Mouse (Mus musculus): ENCODE measurements around the gene Slc38a8. TPM values are rescaled to one million over a fixed set of nuclear protein-coding genes. Genes with fewer than 3 reads are reported as not detected.

The Slc38a8 gene
- total and polyA plus RNA-seq, 2 experiments from 2014 or later = 0.12 to 0.16 TPM

GRCm38 (mm10) chr8:119447781-119448170, 53.7 kb downstream of the Slc38a8 start:
- Histone ChIP-seq H3K27me3 (ENCODE audit: insufficient read depth, low read length) (no peaks in the 10 kb centered on the region; the same call in 1 of the 2 replicates), H3K27ac (ENCODE audit: low read depth, low read length) (no peak overlapping the region), H3K36me3 (ENCODE audit: insufficient read depth, low read length) (no peaks in the 10 kb centered on the region), H3K4me1 (ENCODE audit: insufficient read depth, low read length) (no peaks in the 10 kb centered on the region; the same call in none of the 2 replicates), H3K9ac (replicated peaks; ENCODE audit: low read length, poor library complexity, severe bottlenecking) (peak overlapping the region; percentile 82), H3K4me3 (ENCODE audit: low read depth, low read length) (peak overlapping the region; percentile 69), H3K4me2 (ENCODE audit: low read depth, low read length, poor library complexity, severe bottlenecking) (peak overlapping the region; percentile 86), H3K9me3 (ENCODE audit: low read length) (no peaks in the 10 kb centered on the region)
- DNase-seq (ENCODE audit: low spot score) (no peak), ATAC-seq (ENCODE audit: low FRiP score) (no peak)
- WGBS = under 1% methylated on average over 17 of the region's 17 CpGs
- TF ChIP-seq CTCF (IDR thresholded peaks at IDR 0.05) = no peak

- ATAC-seq (ENCODE audit: low FRiP score) (peak; percentile 71), DNase-seq (ENCODE audit: low spot score) (no peak)
- Histone ChIP-seq H3K27ac (ENCODE audit: low read depth, low read length) (no peak overlapping the region), H3K9ac (replicated peaks; ENCODE audit: low read length, poor library complexity, severe bottlenecking) (peak overlapping the region; percentile 82), H3K4me1 (ENCODE audit: insufficient read depth, low read length) (no peaks in the 10 kb centered on the region; the same call in none of the 2 replicates), H3K4me2 (ENCODE audit: low read depth, low read length, poor library complexity, severe bottlenecking) (peak overlapping the region; percentile 86), H3K36me3 (ENCODE audit: insufficient read depth, low read length) (no peaks in the 10 kb centered on the region), H3K27me3 (ENCODE audit: insufficient read depth, low read length) (no peaks in the 10 kb centered on the region; the same call in 1 of the 2 replicates), H3K9me3 (ENCODE audit: low read length) (no peaks in the 10 kb centered on the region), H3K4me3 (ENCODE audit: low read depth, low read length) (peak overlapping the region; percentile 69)
- TF ChIP-seq CTCF (IDR thresholded peaks at IDR 0.05) = no peak
- 2% methylated on average over 30 of the region's 80 CpGs for WGBS
Measured at GRCm38 (mm10) chr8:119446990-119447780, 54.3 kb downstream of the Slc38a8 start.

GRCm38 (mm10) chr8:119446211-119446989, 55.1 kb downstream of the Slc38a8 start, which contains the start of gene Necab2:
Necab2 (plus strand) TSS chr8:119446719.
- Histone ChIP-seq H3K27ac (ENCODE audit: low read depth, low read length) (no peak within 1 kb of the TSS), H3K9me3 (ENCODE audit: low read length) (no peaks in the 10 kb centered on the region), H3K27me3 (ENCODE audit: insufficient read depth, low read length) (no peaks in the 10 kb centered on the region; the same call in 1 of the 2 replicates), H3K9ac (replicated peaks; ENCODE audit: low read length, poor library complexity, severe bottlenecking) (peak within 1 kb of the TSS; percentile 82), H3K4me3 (ENCODE audit: low read depth, low read length) (peak within 1 kb of the TSS; percentile 69), H3K4me2 (ENCODE audit: low read depth, low read length, poor library complexity, severe bottlenecking) (peak within 1 kb of the TSS; percentile 86), H3K4me1 (ENCODE audit: insufficient read depth, low read length) (no peaks in the 10 kb centered on the region; the same call in none of the 2 replicates), H3K36me3 (ENCODE audit: insufficient read depth, low read length) (no peaks in the 10 kb centered on the region)
- TF ChIP-seq CTCF (IDR thresholded peaks at IDR 0.05) = peak; percentile 90
- ATAC-seq (ENCODE audit: low FRiP score) = peak; percentile 75
- WGBS = under 1% methylated on average over 28 of the region's 52 CpGs
- peak; percentile 85 for DNase-seq (ENCODE audit: low spot score)

- Histone ChIP-seq H3K27me3 (ENCODE audit: insufficient read depth, low read length) (no peaks in the 10 kb centered on the region; the same call in 1 of the 2 replicates), H3K9ac (replicated peaks; ENCODE audit: low read length, poor library complexity, severe bottlenecking) (no peak overlapping the region), H3K9me3 (ENCODE audit: low read length) (no peaks in the 10 kb centered on the region), H3K4me1 (ENCODE audit: insufficient read depth, low read length) (0 out of 2 replicates have a peak, but pooled peaks cover 3% of the 10 kb centered on the region), H3K36me3 (ENCODE audit: insufficient read depth, low read length) (no peaks in the 10 kb centered on the region), H3K27ac (ENCODE audit: low read depth, low read length) (no peak overlapping the region), H3K4me3 (ENCODE audit: low read depth, low read length) (no peak overlapping the region), H3K4me2 (ENCODE audit: low read depth, low read length, poor library complexity, severe bottlenecking) (no peak overlapping the region)
- no peak for TF ChIP-seq CTCF (IDR thresholded peaks at IDR 0.05)
- no peak for ATAC-seq (ENCODE audit: low FRiP score)
- DNase-seq (ENCODE audit: low spot score) = no peak
- WGBS = 95% methylated on average over 8 of the region's 8 CpGs
Measured at GRCm38 (mm10) chr8:119442970-119443369, 58.5 kb downstream of the Slc38a8 start.

- Histone ChIP-seq H3K36me3 (ENCODE audit: insufficient read depth, low read length) (no peaks in the 10 kb centered on the region), H3K27me3 (ENCODE audit: insufficient read depth, low read length) (no peaks in the 10 kb centered on the region; the same call in 1 of the 2 replicates), H3K4me2 (ENCODE audit: low read depth, low read length, poor library complexity, severe bottlenecking) (no peak overlapping the region), H3K4me1 (ENCODE audit: insufficient read depth, low read length) (0 out of 2 replicates have a peak, but pooled peaks cover 3% of the 10 kb centered on the region), H3K9ac (replicated peaks; ENCODE audit: low read length, poor library complexity, severe bottlenecking) (no peak overlapping the region), H3K27ac (ENCODE audit: low read depth, low read length) (no peak overlapping the region), H3K9me3 (ENCODE audit: low read length) (no peaks in the 10 kb centered on the region), H3K4me3 (ENCODE audit: low read depth, low read length) (no peak overlapping the region)
- DNase-seq (ENCODE audit: low spot score) (no peak), ATAC-seq (ENCODE audit: low FRiP score) (no peak)
- 71% methylated on average over 5 of the region's 5 CpGs for WGBS
- no peak for TF ChIP-seq CTCF (IDR thresholded peaks at IDR 0.05)
Measured at GRCm38 (mm10) chr8:119442013-119442412, 59.5 kb downstream of the Slc38a8 start.
